Mouse (Mus musculus): ENCODE measurements around the gene Ren1. TPM values are rescaled to one million over a fixed set of nuclear protein-coding genes. Genes with fewer than 3 reads are reported as not detected.

Ren1 gene
- polyA plus RNA-seq, 1 experiment from 2014 or later = 0.86 TPM

DNA sequence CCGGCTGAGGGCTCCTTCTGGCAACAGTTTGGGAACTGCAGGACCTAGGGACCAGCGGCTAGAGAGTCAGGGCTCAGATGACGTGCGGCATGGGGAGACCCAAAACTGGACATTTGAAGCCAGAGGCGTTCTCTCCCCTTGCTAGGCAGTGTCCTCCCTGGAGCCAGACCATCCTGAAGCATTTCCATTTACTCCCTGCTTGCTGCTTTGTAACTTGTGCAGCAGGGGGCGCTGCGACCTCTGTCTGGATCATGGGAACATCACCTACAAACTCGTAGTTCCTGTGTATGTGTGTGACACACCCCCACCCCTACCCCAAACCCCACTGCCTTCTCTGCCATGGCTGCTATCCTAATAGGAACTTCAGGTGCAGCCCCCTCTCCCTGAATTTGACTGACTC lies 35.9 kb upstream of the Ren1 start:
- H3K4me2 ChIP-seq = no peak overlapping the region
- no peaks in the 10 kb centered on the region for H3K27me3 ChIP-seq (ENCODE audit: insufficient read depth, low read length)
- TF ChIP-seq CTCF (IDR thresholded peaks at IDR 0.05; ENCODE audit: low read depth) = peak; percentile 84
- H3K9ac ChIP-seq = no peak overlapping the region
- no peaks in the 10 kb centered on the region for H3K4me1 ChIP-seq (ENCODE audit: insufficient read depth)
- no peaks in the 10 kb centered on the region for H3K36me3 ChIP-seq (ENCODE audit: insufficient read depth)
- no peak for ATAC-seq (ENCODE audit: insufficient read depth)
- DNase-seq = peak; percentile 78
- WGBS = 28% methylated on average over 8 of the region's 8 CpGs
- H3K4me3 ChIP-seq (ENCODE audit: low read depth, low read length) = no peak overlapping the region
- H3K9me3 ChIP-seq (ENCODE audit: low read depth, low read length) = no peaks in the 10 kb centered on the region
- no peak overlapping the region for H3K27ac ChIP-seq (ENCODE audit: low read depth)

DNA sequence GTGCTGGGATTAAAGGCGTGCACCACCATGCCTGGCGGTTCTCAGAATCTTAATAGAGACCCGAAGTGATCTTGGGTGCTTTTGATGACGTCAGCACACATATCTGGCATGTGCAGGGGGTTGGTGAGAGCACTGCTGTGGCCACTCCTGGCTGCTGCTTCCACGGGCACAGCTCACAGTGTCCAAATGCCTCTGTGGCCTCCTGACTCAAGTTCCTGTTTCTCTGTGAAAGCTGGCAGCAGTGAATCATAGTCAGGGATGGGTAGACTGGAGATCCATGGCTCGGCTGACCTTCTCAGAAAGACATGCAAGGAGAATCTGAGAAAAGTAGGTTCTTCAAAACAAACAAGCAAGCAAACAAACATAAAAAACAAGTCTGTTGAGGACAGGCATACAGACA lies 34.5 kb upstream of the Ren1 start:
- Histone ChIP-seq H3K27ac (ENCODE audit: low read depth) (no peak overlapping the region), H3K9me3 (ENCODE audit: low read depth, low read length) (no peaks in the 10 kb centered on the region), H3K36me3 (ENCODE audit: insufficient read depth) (no peaks in the 10 kb centered on the region), H3K27me3 (ENCODE audit: insufficient read depth, low read length) (no peaks in the 10 kb centered on the region), H3K9ac (no peak overlapping the region), H3K4me1 (ENCODE audit: insufficient read depth) (no peaks in the 10 kb centered on the region), H3K4me3 (ENCODE audit: low read depth, low read length) (no peak overlapping the region), H3K4me2 (no peak overlapping the region)
- 79% methylated on average over 6 of the region's 6 CpGs for WGBS
- ATAC-seq (ENCODE audit: insufficient read depth) = no peak
- TF ChIP-seq CTCF (IDR thresholded peaks at IDR 0.05; ENCODE audit: low read depth) = no peak
- no peak for DNase-seq

DNA sequence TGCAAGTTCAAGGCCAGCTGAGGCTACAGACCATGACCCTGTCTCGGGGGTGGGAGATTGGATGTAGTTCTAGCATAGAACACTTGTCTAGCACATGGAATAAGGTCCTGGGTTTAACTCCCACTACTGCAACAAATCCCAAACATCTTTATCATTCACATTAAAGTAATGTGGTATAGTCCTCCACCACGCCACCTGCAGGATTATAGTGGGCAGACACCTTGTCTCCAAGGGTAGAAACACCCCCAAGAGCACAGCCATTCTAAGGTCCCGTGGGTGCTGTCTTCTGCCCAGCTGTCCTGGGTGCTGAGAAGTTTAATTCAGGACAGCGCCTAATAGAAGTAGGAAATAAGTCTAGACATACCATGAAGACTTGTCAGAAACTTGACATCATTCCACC lies 33.7 kb upstream of the Ren1 start:
- H3K9ac ChIP-seq = no peak overlapping the region
- WGBS = 77% methylated on average over 4 of the region's 4 CpGs
- DNase-seq = no peak
- H3K9me3 ChIP-seq (ENCODE audit: low read depth, low read length) = no peaks in the 10 kb centered on the region
- H3K4me1 ChIP-seq (ENCODE audit: insufficient read depth) = no peaks in the 10 kb centered on the region
- no peaks in the 10 kb centered on the region for H3K27me3 ChIP-seq (ENCODE audit: insufficient read depth, low read length)
- H3K27ac ChIP-seq (ENCODE audit: low read depth) = no peak overlapping the region
- H3K4me3 ChIP-seq (ENCODE audit: low read depth, low read length) = no peak overlapping the region
- no peak for ATAC-seq (ENCODE audit: insufficient read depth)
- 0 out of 2 replicates have a peak, but pooled peaks have one; percentile 5 for TF ChIP-seq CTCF (IDR thresholded peaks at IDR 0.05; ENCODE audit: low read depth)
- no peaks in the 10 kb centered on the region for H3K36me3 ChIP-seq (ENCODE audit: insufficient read depth)
- H3K4me2 ChIP-seq = no peak overlapping the region

DNA sequence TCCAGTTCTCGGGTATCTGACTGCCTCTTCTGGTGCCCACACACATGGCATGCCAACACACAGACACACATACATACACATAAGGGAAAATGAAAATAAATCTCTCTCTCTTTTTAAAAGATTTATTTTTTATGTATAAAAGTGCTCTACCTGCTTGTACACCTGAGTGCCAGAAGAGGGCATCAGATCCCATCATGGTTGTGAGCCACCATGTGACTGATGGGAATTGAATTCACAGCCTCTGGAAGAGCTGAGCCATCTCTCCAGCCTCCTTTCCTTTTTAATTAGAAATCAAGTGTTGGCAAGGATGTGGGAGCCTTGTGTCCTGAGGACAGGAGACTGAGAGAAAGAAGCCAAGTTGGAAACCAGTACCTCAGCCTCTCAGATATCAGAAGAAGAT lies 33.2 kb upstream of the Ren1 start:
- no peaks in the 10 kb centered on the region for H3K4me1 ChIP-seq (ENCODE audit: insufficient read depth)
- no peaks in the 10 kb centered on the region for H3K9me3 ChIP-seq (ENCODE audit: low read depth, low read length)
- ATAC-seq (ENCODE audit: insufficient read depth) (no peak), DNase-seq (no peak)
- 56% methylated on average over 1 of the region's 1 CpGs for WGBS
- no peak overlapping the region for H3K4me2 ChIP-seq
- peak; percentile 34; the same call in 1 of the 2 replicates for TF ChIP-seq CTCF (IDR thresholded peaks at IDR 0.05; ENCODE audit: low read depth)
- no peaks in the 10 kb centered on the region for H3K36me3 ChIP-seq (ENCODE audit: insufficient read depth)
- no peak overlapping the region for H3K4me3 ChIP-seq (ENCODE audit: low read depth, low read length)
- H3K27ac ChIP-seq (ENCODE audit: low read depth) = no peak overlapping the region
- H3K9ac ChIP-seq = no peak overlapping the region
- H3K27me3 ChIP-seq (ENCODE audit: insufficient read depth, low read length) = no peaks in the 10 kb centered on the region

DNA sequence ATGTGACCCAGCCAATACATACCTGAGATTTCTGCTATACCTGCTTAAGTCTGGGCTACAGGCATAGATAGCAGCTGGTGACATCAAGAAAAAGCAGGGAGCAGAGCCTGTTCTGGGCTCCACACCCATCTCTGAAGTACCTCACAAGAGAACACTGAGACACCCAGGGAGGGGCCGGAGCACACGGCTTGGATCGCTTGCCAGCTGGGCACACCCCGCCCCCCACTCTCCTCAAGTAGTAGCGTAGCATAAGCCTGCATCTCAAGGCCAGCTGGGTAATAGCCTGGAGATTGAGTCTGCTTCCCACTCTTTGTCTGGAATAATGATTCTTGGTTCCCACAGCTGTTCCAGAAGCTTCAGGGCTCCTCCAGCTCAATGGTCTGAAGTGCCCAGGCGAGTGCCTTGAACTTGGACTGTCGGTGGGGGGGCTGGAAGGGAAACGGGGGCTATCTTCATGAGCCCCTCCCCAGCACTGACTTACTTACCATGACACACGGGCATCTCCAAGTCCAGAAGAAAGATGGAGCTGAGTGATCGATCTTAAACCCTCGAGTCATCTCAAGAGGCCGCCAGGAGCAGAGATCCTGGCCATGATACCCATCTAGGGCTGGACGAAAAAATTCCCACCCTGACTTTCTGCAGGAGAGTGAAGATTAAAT lies 28.9 kb upstream of the Ren1 start, which contains the start of gene Kiss1:
Gene Kiss1, plus strand, starts transcription at position 609 of the 659 bp plus-strand sequence.
- Histone ChIP-seq H3K4me2 (no peak within 1 kb of the TSS), H3K27ac (ENCODE audit: low read depth) (no peak within 1 kb of the TSS), H3K4me3 (ENCODE audit: low read depth, low read length) (no peak within 1 kb of the TSS), H3K9me3 (ENCODE audit: low read depth, low read length) (no peaks in the 10 kb centered on the region), H3K36me3 (ENCODE audit: insufficient read depth) (no peaks in the 10 kb centered on the region), H3K4me1 (ENCODE audit: insufficient read depth) (0 out of 2 replicates have a peak, but pooled peaks cover 2% of the 10 kb centered on the region), H3K9ac (no peak within 1 kb of the TSS), H3K27me3 (ENCODE audit: insufficient read depth, low read length) (no peaks in the 10 kb centered on the region)
- TF ChIP-seq CTCF (IDR thresholded peaks at IDR 0.05; ENCODE audit: low read depth) = no peak
- ATAC-seq (ENCODE audit: insufficient read depth) = no peak
- 62% methylated on average over 13 of the region's 13 CpGs for WGBS
- no peak for DNase-seq

DNA sequence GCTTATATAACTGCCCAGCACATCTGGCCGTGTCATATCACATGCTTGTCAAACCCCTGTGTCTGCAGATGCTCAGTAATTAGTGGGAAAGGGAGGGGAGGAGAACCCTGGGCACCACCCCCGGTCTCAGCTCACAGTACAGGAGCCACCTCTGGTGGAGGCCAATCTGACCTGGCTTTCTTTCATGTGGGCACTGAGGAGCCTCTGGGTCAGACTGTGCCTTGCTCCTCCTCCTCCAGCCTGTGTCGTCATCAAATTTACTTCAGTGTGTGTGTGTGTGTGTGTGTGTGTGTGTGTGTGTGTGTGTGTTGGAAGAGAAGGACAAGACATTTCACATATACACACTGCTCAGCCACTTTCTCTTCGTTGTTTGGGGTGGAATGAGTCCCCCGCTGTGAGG lies 27.0 kb upstream of the Ren1 start:
- no peak for TF ChIP-seq CTCF (IDR thresholded peaks at IDR 0.05; ENCODE audit: low read depth)
- Histone ChIP-seq H3K36me3 (ENCODE audit: insufficient read depth) (no peaks in the 10 kb centered on the region), H3K4me3 (ENCODE audit: low read depth, low read length) (no peak overlapping the region), H3K27ac (ENCODE audit: low read depth) (no peak overlapping the region), H3K4me1 (ENCODE audit: insufficient read depth) (peaks cover 3% of the 10 kb centered on the region; the same call in 1 of the 2 replicates), H3K27me3 (ENCODE audit: insufficient read depth, low read length) (no peaks in the 10 kb centered on the region), H3K9ac (no peak overlapping the region), H3K9me3 (ENCODE audit: low read depth, low read length) (no peaks in the 10 kb centered on the region), H3K4me2 (no peak overlapping the region)
- DNase-seq (no peak), ATAC-seq (ENCODE audit: insufficient read depth) (peak; percentile 50)
- 16% methylated on average over 5 of the region's 5 CpGs for WGBS

DNA sequence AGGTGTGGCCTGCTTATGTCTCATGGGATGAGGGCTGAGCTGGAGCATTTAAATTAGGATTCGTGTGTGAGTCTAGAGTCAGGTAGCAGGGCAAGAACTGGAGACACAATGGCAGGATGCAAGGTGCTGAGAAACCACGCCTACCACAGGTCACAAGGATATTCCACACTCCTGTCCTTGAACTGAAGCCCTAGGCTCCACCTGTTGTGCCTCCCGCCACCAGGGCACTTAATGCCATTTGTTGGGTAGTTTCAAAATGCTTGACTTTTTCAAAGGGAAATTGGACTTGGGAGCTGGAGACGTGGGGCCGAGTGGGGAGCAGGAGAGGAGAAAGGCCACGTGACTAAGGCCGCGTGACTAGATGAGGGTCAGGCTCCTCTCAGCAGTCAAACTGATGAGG lies 24.4 kb upstream of the Ren1 start:
- no peak for ATAC-seq (ENCODE audit: insufficient read depth)
- 76% methylated on average over 8 of the region's 8 CpGs for WGBS
- Histone ChIP-seq H3K36me3 (ENCODE audit: insufficient read depth) (no peaks in the 10 kb centered on the region), H3K27ac (ENCODE audit: low read depth) (no peak overlapping the region), H3K4me3 (ENCODE audit: low read depth, low read length) (no peak overlapping the region), H3K4me2 (no peak overlapping the region), H3K27me3 (ENCODE audit: insufficient read depth, low read length) (peaks cover 7% of the 10 kb centered on the region; the same call in 1 of the 2 replicates), H3K9me3 (ENCODE audit: low read depth, low read length) (no peaks in the 10 kb centered on the region), H3K9ac (no peak overlapping the region), H3K4me1 (ENCODE audit: insufficient read depth) (peaks cover 15% of the 10 kb centered on the region; the same call in 1 of the 2 replicates)
- no peak for DNase-seq
- TF ChIP-seq CTCF (IDR thresholded peaks at IDR 0.05; ENCODE audit: low read depth) = no peak
